Mouse (Mus musculus) stomach, postnatal 0 days (tissue): Measurements from ENCODE around the gene Cdh8. TPM values are rescaled to one million over a fixed set of nuclear protein-coding genes. Genes with fewer than 3 reads are reported as not detected.
A peak's percentile ranks its signal among the peaks of the same experiment; 100 is the strongest.

Experiments used
- ATAC-seq: fragments of 200-750 bp; cut with Nextera tagmentation; 2 replicates; pipeline ENCODE4 v1.8.0; 2017; ENCODE audit not compliant: low FRiP score, low TSS enrichment
- DNase-seq: peaks from one replicate; pipeline ENCODE4 v3.0.0-alpha.2; 2016; ENCODE audit warnings: low spot score
- H3K27ac ChIP-seq: fragments of 300-500 bp; sonication (generic); replicated peaks from 2 replicates; pipeline ENCODE4 v1.5.1; 2014; ENCODE audit warnings: mild to moderate bottlenecking, control low read depth
- H3K27me3 ChIP-seq: fragments of 300-500 bp; sonication (generic); 2 replicates; pipeline ENCODE4 v1.6.1; 2014; ENCODE audit warnings: low read length; ENCODE audit not compliant: control insufficient read depth, insufficient read depth
- H3K36me3 ChIP-seq: fragments of 300-500 bp; sonication (generic); 2 replicates; pipeline ENCODE4 v1.6.1; 2014; ENCODE audit warnings: low read length, mixed read lengths; ENCODE audit not compliant: control insufficient read depth, insufficient read depth
- H3K4me1 ChIP-seq: fragments of 300-500 bp; sonication (generic); replicated peaks from 2 replicates; pipeline ENCODE4 v1.6.1; 2014; ENCODE audit warnings: antibody characterized with exemption; ENCODE audit not compliant: control insufficient read depth, insufficient read depth
- H3K4me2 ChIP-seq: fragments of 300-500 bp; sonication (generic); replicated peaks from 2 replicates; pipeline ENCODE4 v1.6.1; 2014; ENCODE audit warnings: low read depth, mild to moderate bottlenecking, control low read depth, moderate library complexity
- H3K4me3 ChIP-seq: fragments of 300-500 bp; sonication (generic); 2 replicates; pipeline ENCODE4 v1.5.1; 2014; ENCODE audit warnings: low read depth, low read length, control low read depth
- H3K9ac ChIP-seq: fragments of 300-500 bp; sonication (generic); 2 replicates; pipeline ENCODE4 v1.6.1; 2014; ENCODE audit warnings: mild to moderate bottlenecking, low read length, control low read depth, mixed read lengths
- H3K9me3 ChIP-seq: fragments of 300-500 bp; sonication (generic); 2 replicates; pipeline ENCODE4 v1.6.1; 2016; ENCODE audit warnings: low read length; ENCODE audit not compliant: control insufficient read depth
- CTCF ChIP-seq: IDR thresholded peaks from 2 replicates; pipeline ENCODE4 v1.5.1; 2016; ENCODE audit warnings: antibody characterized with exemption, low read depth, mild to moderate bottlenecking, moderate library complexity
- EP300 ChIP-seq: optimal IDR thresholded peaks from 2 replicates; pipeline ENCODE3; 2016; ENCODE audit warnings: antibody characterized with exemption
- WGBS: fragments of 180-500 bp; shearing (Covaris S2); extraction: QIAGEN DNeasy Blood & Tissue Kit; methylation state at CpG from one replicate; pipeline ENCODE4 v1.1.7; 2014; 5-methylcytosine and 5-hydroxymethylcytosine counted together
- polyA plus RNA-seq: library from polyadenylated mRNA; unstranded; fragments of >200 nt; fragmentation: Nextera tagmentation; extraction: Ambion mirVana; gene quantifications from 2 replicates; pipeline ENCODE4 v1.2.1, GENCODE M21; 2015

Cdh8 gene
- 0.16 and 0.24 TPM in 2 replicates for polyA plus RNA-seq

GRCm38 (mm10) chr8:99415966-99416781, at the start of gene Cdh8:
Gene Cdh8 (minus strand): TSS chr8:99416471.
- H3K9ac ChIP-seq = no peak within 1 kb of the TSS
- TF ChIP-seq CTCF = no peak
- TF ChIP-seq EP300 = no peak
- H3K27ac ChIP-seq = no peak within 1 kb of the TSS
- DNase-seq (peak; percentile 34), ATAC-seq (no peak; the same call in 1 of the 2 replicates)
- no peaks in the 10 kb centered on the region for H3K4me1 ChIP-seq
- peak within 1 kb of the TSS; percentile 58 for H3K4me2 ChIP-seq
- H3K9me3 ChIP-seq = no peaks in the 10 kb centered on the region
- peak within 1 kb of the TSS; percentile 35 for H3K4me3 ChIP-seq
- whole genome bisulfite sequencing = 1% methylated on average over 58 of the region's 58 CpGs
- H3K27me3 ChIP-seq = peaks cover 9% of the 10 kb centered on the region; the same call in 1 of the 2 replicates
- no peaks in the 10 kb centered on the region for H3K36me3 ChIP-seq

GRCm38 (mm10) chr8:99446506-99446905, 30.2 kb upstream of the Cdh8 start:
- H3K9ac ChIP-seq = no peak overlapping the region
- no peaks in the 10 kb centered on the region for H3K36me3 ChIP-seq
- H3K27ac ChIP-seq = no peak overlapping the region
- TF ChIP-seq CTCF (no peak), EP300 (no peak)
- H3K27me3 ChIP-seq = no peaks in the 10 kb centered on the region
- WGBS = 90% methylated on average over 1 of the region's 1 CpGs
- no peak overlapping the region for H3K4me3 ChIP-seq
- no peak for ATAC-seq
- no peaks in the 10 kb centered on the region for H3K4me1 ChIP-seq
- H3K4me2 ChIP-seq = no peak overlapping the region
- DNase-seq = no peak
- no peaks in the 10 kb centered on the region for H3K9me3 ChIP-seq

GRCm38 (mm10) chr8:99425901-99426300, 9.6 kb upstream of the Cdh8 start:
- DNase-seq = no peak
- Histone ChIP-seq H3K4me2 (no peak overlapping the region), H3K4me1 (no peaks in the 10 kb centered on the region), H3K27ac (no peak overlapping the region), H3K4me3 (no peak overlapping the region), H3K9me3 (no peaks in the 10 kb centered on the region), H3K27me3 (no peaks in the 10 kb centered on the region), H3K36me3 (no peaks in the 10 kb centered on the region), H3K9ac (no peak overlapping the region)
- 70% methylated on average over 4 of the region's 4 CpGs for WGBS
- ATAC-seq = no peak
- no peak for TF ChIP-seq EP300
- no peak for TF ChIP-seq CTCF

GRCm38 (mm10) chr8:99421516-99421915, 5.2 kb upstream of the Cdh8 start:
- Histone ChIP-seq H3K9ac (no peak overlapping the region), H3K27ac (no peak overlapping the region), H3K4me1 (no peaks in the 10 kb centered on the region), H3K36me3 (no peaks in the 10 kb centered on the region), H3K4me3 (no peak overlapping the region), H3K27me3 (no peaks in the 10 kb centered on the region), H3K9me3 (no peaks in the 10 kb centered on the region), H3K4me2 (0 out of 2 replicates have a peak overlapping the region, but pooled peaks have one; percentile 5)
- DNase-seq (no peak), ATAC-seq (no peak)
- WGBS = 31% methylated on average over 7 of the region's 7 CpGs
- peak; percentile 52 for TF ChIP-seq CTCF
- no peak for TF ChIP-seq EP300

- peaks cover 9% of the 10 kb centered on the region; the same call in 1 of the 2 replicates for H3K27me3 ChIP-seq
- H3K4me2 ChIP-seq = no peak overlapping the region
- DNase-seq (no peak), ATAC-seq (no peak)
- H3K4me1 ChIP-seq = no peaks in the 10 kb centered on the region
- no peak overlapping the region for H3K9ac ChIP-seq
- no peaks in the 10 kb centered on the region for H3K9me3 ChIP-seq
- H3K4me3 ChIP-seq = no peak overlapping the region
- H3K36me3 ChIP-seq = no peaks in the 10 kb centered on the region
- 83% methylated on average over 4 of the region's 4 CpGs for WGBS
- TF ChIP-seq CTCF (peak; percentile 38), EP300 (no peak)
- no peak overlapping the region for H3K27ac ChIP-seq
These were observed 3.5 kb upstream of the Cdh8 start for GRCm38 (mm10) chr8:99419726-99420125.

- Histone ChIP-seq H3K4me2 (no peak overlapping the region), H3K36me3 (no peaks in the 10 kb centered on the region), H3K4me1 (no peaks in the 10 kb centered on the region), H3K4me3 (no peak overlapping the region), H3K27me3 (peaks cover 9% of the 10 kb centered on the region; the same call in 1 of the 2 replicates), H3K9ac (no peak overlapping the region), H3K27ac (no peak overlapping the region), H3K9me3 (no peaks in the 10 kb centered on the region)
- TF ChIP-seq CTCF (no peak), EP300 (no peak)
- ATAC-seq = no peak
- no peak for DNase-seq
- WGBS = 64% methylated on average over 7 of the region's 7 CpGs
These were observed 1.2 kb upstream of the Cdh8 start for GRCm38 (mm10) chr8:99417456-99417855.
